Mouse (Mus musculus): Measurements from ENCODE around the gene Rad51. TPM values are rescaled to one million over a fixed set of nuclear protein-coding genes. Genes with fewer than 3 reads are reported as not detected.

Rad51 gene
- polyA plus RNA-seq, 1 experiment from 2014 or later = 34.9 TPM

- Histone ChIP-seq H3K27ac (no peak within 1 kb of the TSS), H3K4me3 (peak within 1 kb of the TSS; percentile 56), H3K9me3 (no peaks in the 10 kb centered on the region), H3K36me3 (0 out of 2 replicates have a peak, but pooled peaks cover 7% of the 10 kb centered on the region), H3K4me2 (peak within 1 kb of the TSS; percentile 99), H3K9ac (peak within 1 kb of the TSS; percentile 28), H3K4me1 (peaks cover 15% of the 10 kb centered on the region), H3K27me3 (peaks cover 18% of the 10 kb centered on the region)
- peak; percentile 46 for ATAC-seq (ENCODE audit: insufficient number of reproducible peaks, low FRiP score, low TSS enrichment, low read depth)
- under 1% methylated on average over 60 of the region's 60 CpGs for WGBS
These were observed 54.6 kb downstream of the Rad51 start, which contains the start of gene Gchfr for GRCm38 (mm10) chr2:119166901-119167865. TSS of gene Gchfr (plus strand) at chr2:119167773.

- Histone ChIP-seq H3K9me3 (no peaks in the 10 kb centered on the region), H3K27me3 (peaks cover 18% of the 10 kb centered on the region), H3K4me3 (peak overlapping the region; percentile 56), H3K36me3 (0 out of 2 replicates have a peak, but pooled peaks cover 9% of the 10 kb centered on the region), H3K27ac (no peak overlapping the region), H3K4me2 (peak overlapping the region; percentile 99), H3K9ac (peak overlapping the region; percentile 28), H3K4me1 (peaks cover 21% of the 10 kb centered on the region)
- no peak for ATAC-seq (ENCODE audit: insufficient number of reproducible peaks, low FRiP score, low TSS enrichment, low read depth)
- 5% methylated on average over 26 of the region's 26 CpGs for WGBS
These were observed 55.3 kb downstream of the Rad51 start for GRCm38 (mm10) chr2:119167866-119168256.

GRCm38 (mm10) chr2:119170282-119170681 lies 57.7 kb downstream of the Rad51 start:
- H3K9me3 ChIP-seq = no peaks in the 10 kb centered on the region
- no peak for ATAC-seq (ENCODE audit: insufficient number of reproducible peaks, low FRiP score, low TSS enrichment, low read depth)
- H3K9ac ChIP-seq = no peak overlapping the region
- no peak overlapping the region for H3K27ac ChIP-seq
- H3K4me3 ChIP-seq = no peak overlapping the region
- H3K4me1 ChIP-seq = peaks cover 39% of the 10 kb centered on the region
- H3K4me2 ChIP-seq = no peak overlapping the region
- H3K36me3 ChIP-seq = 0 out of 2 replicates have a peak, but pooled peaks cover 9% of the 10 kb centered on the region
- H3K27me3 ChIP-seq = peaks cover 18% of the 10 kb centered on the region
- WGBS = 73% methylated on average over 2 of the region's 2 CpGs

GRCm38 (mm10) chr2:119171574-119171973 lies 59.0 kb downstream of the Rad51 start:
- Histone ChIP-seq H3K4me2 (no peak overlapping the region), H3K27ac (no peak overlapping the region; the same call in 1 of the 2 replicates), H3K9me3 (no peaks in the 10 kb centered on the region), H3K36me3 (0 out of 2 replicates have a peak, but pooled peaks cover 10% of the 10 kb centered on the region), H3K27me3 (peaks cover 17% of the 10 kb centered on the region), H3K9ac (no peak overlapping the region), H3K4me1 (peaks cover 39% of the 10 kb centered on the region), H3K4me3 (no peak overlapping the region)
- no peak for ATAC-seq (ENCODE audit: insufficient number of reproducible peaks, low FRiP score, low TSS enrichment, low read depth)
- WGBS = 67% methylated on average over 8 of the region's 8 CpGs

GRCm38 (mm10) chr2:119172446-119172845 lies 59.9 kb downstream of the Rad51 start:
- Histone ChIP-seq H3K4me2 (no peak overlapping the region), H3K4me1 (peaks cover 32% of the 10 kb centered on the region), H3K9ac (no peak overlapping the region), H3K4me3 (no peak overlapping the region), H3K9me3 (no peaks in the 10 kb centered on the region), H3K36me3 (peaks cover 18% of the 10 kb centered on the region; the same call in 1 of the 2 replicates), H3K27ac (no peak overlapping the region), H3K27me3 (peaks cover 8% of the 10 kb centered on the region)
- WGBS = 84% methylated on average over 7 of the region's 7 CpGs
- ATAC-seq (ENCODE audit: insufficient number of reproducible peaks, low FRiP score, low TSS enrichment, low read depth) = no peak

GRCm38 (mm10) chr2:119172862-119173576 lies 60.4 kb downstream of the Rad51 start:
- H3K9me3 ChIP-seq = no peaks in the 10 kb centered on the region
- peaks cover 27% of the 10 kb centered on the region for H3K4me1 ChIP-seq
- 20% methylated on average over 13 of the region's 13 CpGs for WGBS
- peaks cover 3% of the 10 kb centered on the region for H3K27me3 ChIP-seq
- H3K9ac ChIP-seq = no peak overlapping the region
- no peak overlapping the region for H3K4me3 ChIP-seq
- ATAC-seq (ENCODE audit: insufficient number of reproducible peaks, low FRiP score, low TSS enrichment, low read depth) = no peak
- H3K4me2 ChIP-seq = no peak overlapping the region
- H3K36me3 ChIP-seq = peaks cover 24% of the 10 kb centered on the region
- H3K27ac ChIP-seq = no peak overlapping the region

GRCm38 (mm10) chr2:119173991-119174651 lies 61.5 kb downstream of the Rad51 start, which contains the start of gene Gm14137:
TSS of gene Gm14137 (plus strand) at chr2:119174509.
- H3K9me3 ChIP-seq = no peaks in the 10 kb centered on the region
- H3K4me3 ChIP-seq = no peak within 1 kb of the TSS
- H3K4me2 ChIP-seq = no peak within 1 kb of the TSS
- ATAC-seq (ENCODE audit: insufficient number of reproducible peaks, low FRiP score, low TSS enrichment, low read depth) = no peak
- H3K36me3 ChIP-seq = peaks cover 31% of the 10 kb centered on the region
- no peak within 1 kb of the TSS for H3K9ac ChIP-seq
- peaks cover 24% of the 10 kb centered on the region for H3K4me1 ChIP-seq
- no peak within 1 kb of the TSS; the same call in 1 of the 2 replicates for H3K27ac ChIP-seq
- no peaks in the 10 kb centered on the region for H3K27me3 ChIP-seq
- WGBS = 42% methylated on average over 8 of the region's 8 CpGs

- ATAC-seq (ENCODE audit: insufficient number of reproducible peaks, low FRiP score, low TSS enrichment, low read depth) = no peak
- no peak overlapping the region for H3K4me3 ChIP-seq
- no peak overlapping the region for H3K9ac ChIP-seq
- peaks cover 24% of the 10 kb centered on the region for H3K4me1 ChIP-seq
- no peaks in the 10 kb centered on the region for H3K27me3 ChIP-seq
- H3K4me2 ChIP-seq = no peak overlapping the region
- H3K36me3 ChIP-seq = peaks cover 39% of the 10 kb centered on the region
- WGBS = 69% methylated on average over 14 of the region's 14 CpGs
- no peak overlapping the region for H3K27ac ChIP-seq
- no peaks in the 10 kb centered on the region for H3K9me3 ChIP-seq
These were observed 62.3 kb downstream of the Rad51 start for GRCm38 (mm10) chr2:119174866-119175265.

GRCm38 (mm10) chr2:119175614-119176013 lies 63.0 kb downstream of the Rad51 start:
- Histone ChIP-seq H3K4me1 (peaks cover 24% of the 10 kb centered on the region), H3K4me2 (no peak overlapping the region), H3K27ac (peak overlapping the region; percentile 4; the same call in 1 of the 2 replicates), H3K9ac (no peak overlapping the region), H3K9me3 (no peaks in the 10 kb centered on the region), H3K4me3 (no peak overlapping the region), H3K36me3 (peaks cover 46% of the 10 kb centered on the region), H3K27me3 (no peaks in the 10 kb centered on the region)
- no peak for ATAC-seq (ENCODE audit: insufficient number of reproducible peaks, low FRiP score, low TSS enrichment, low read depth)
- 66% methylated on average over 6 of the region's 6 CpGs for WGBS

- no peak overlapping the region for H3K4me2 ChIP-seq
- no peak overlapping the region for H3K27ac ChIP-seq
- WGBS = 67% methylated on average over 3 of the region's 3 CpGs
- no peak for ATAC-seq (ENCODE audit: insufficient number of reproducible peaks, low FRiP score, low TSS enrichment, low read depth)
- H3K4me3 ChIP-seq = no peak overlapping the region
- H3K36me3 ChIP-seq = peaks cover 44% of the 10 kb centered on the region
- H3K27me3 ChIP-seq = no peaks in the 10 kb centered on the region
- H3K9ac ChIP-seq = no peak overlapping the region
- no peaks in the 10 kb centered on the region for H3K9me3 ChIP-seq
- H3K4me1 ChIP-seq = peaks cover 24% of the 10 kb centered on the region
These were observed 64.2 kb downstream of the Rad51 start for GRCm38 (mm10) chr2:119176761-119177160.

- 89% methylated on average over 5 of the region's 5 CpGs for WGBS
- Histone ChIP-seq H3K27ac (no peak overlapping the region), H3K4me1 (peaks cover 23% of the 10 kb centered on the region), H3K9me3 (no peaks in the 10 kb centered on the region), H3K9ac (no peak overlapping the region), H3K36me3 (peaks cover 41% of the 10 kb centered on the region), H3K27me3 (no peaks in the 10 kb centered on the region), H3K4me2 (no peak overlapping the region), H3K4me3 (no peak overlapping the region)
- no peak for ATAC-seq (ENCODE audit: insufficient number of reproducible peaks, low FRiP score, low TSS enrichment, low read depth)
These were observed 64.9 kb downstream of the Rad51 start for GRCm38 (mm10) chr2:119177384-119177939.

All from limb, embryonic 15.5 days (tissue).